Mouse (Mus musculus) liver, embryonic 14.5 days (tissue): ENCODE results near the gene Tspyl3.

ENCODE experiments used
- CTCF ChIP-seq: IDR thresholded peaks from 2 replicates; pipeline ENCODE4 v1.5.1; 2016; ENCODE audit warnings: antibody characterized with exemption, low read depth, control low read depth
- EP300 ChIP-seq: IDR thresholded peaks from 2 replicates; pipeline ENCODE4 v1.6.1; 2016; ENCODE audit warnings: antibody characterized with exemption, low read depth

- TF ChIP-seq CTCF = no peak
- TF ChIP-seq EP300 = no peak
These were observed 26.8 kb downstream of the Tspyl3 start for GRCm38 (mm10) chr2:153198485-153198884.
